Mouse (Mus musculus) thymus, postnatal 0 days (tissue): ENCODE results near the gene Slc39a3. TPM values are rescaled to one million over a fixed set of nuclear protein-coding genes. Genes with fewer than 3 reads are reported as not detected.
"Not testable (repeated sequence)": the region's sequence is repeated elsewhere in the genome, so short reads cannot be mapped to it uniquely, and the experiment has no call there.

ENCODE experiments used
- DNase-seq: peaks from one replicate; pipeline ENCODE4 v3.0.0-alpha.2; 2015; ENCODE audit warnings: low spot score
- polyA plus RNA-seq: library from polyadenylated mRNA; unstranded; fragments of >200 nt; fragmentation: Nextera tagmentation; extraction: Ambion mirVana; gene quantifications from 2 replicates; pipeline ENCODE4 v1.2.1, GENCODE M21; 2015

The Slc39a3 gene
- polyA plus RNA-seq, 1 experiment from 2014 or later, result 16.0 TPM

DNA sequence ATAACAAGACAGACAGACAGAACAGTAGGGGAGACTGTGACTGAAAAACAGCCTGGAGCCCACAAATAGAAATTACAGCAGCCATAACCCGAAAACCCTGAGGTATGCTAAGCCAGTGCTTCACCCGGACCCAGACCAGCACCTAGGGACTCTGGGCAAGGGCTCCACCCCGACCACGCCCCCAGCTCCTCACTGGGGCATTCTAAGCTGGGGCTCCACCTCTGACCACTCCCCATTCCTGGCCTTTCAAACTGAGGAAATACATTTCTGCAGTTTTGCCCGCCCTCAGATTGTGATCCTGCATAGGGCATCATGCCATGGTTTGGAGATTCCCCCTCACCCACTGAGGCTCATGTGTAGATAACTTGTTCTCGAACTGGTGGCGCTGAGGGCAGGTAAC is 30.0 kb downstream of the Slc39a3 start:
- DNase-seq, result no peak

DNA sequence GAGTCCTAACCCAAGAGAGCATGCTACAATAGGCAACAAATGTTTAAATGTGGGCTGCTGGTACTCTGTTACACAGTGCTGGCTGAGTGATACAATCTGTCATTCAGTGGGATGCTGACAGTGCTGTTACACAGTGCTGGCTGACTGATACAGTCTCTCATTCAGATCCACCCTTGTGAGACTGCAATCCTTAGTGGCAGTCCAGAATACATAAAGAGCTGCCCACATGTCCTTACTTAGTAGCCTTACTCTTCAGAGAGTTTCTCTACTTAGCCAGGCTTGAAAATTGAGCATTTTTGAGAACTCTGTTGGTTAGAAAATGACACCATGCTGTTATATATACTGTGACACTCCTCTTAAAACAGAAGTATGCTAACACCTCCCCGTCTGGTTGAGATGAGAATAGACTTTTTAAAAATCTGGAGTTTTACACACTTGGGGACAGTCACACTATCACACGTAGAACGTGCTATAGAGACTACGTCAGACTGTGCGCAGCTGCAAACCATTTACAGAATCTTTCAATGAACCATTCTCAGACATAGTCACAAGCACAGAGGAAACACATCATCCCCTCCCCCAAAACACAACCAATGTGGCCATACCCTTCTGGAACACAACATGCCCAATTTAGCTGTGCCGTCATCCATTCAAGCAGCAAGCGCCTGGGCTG is 31.1 kb downstream of the Slc39a3 start:
- no peak for DNase-seq

DNA sequence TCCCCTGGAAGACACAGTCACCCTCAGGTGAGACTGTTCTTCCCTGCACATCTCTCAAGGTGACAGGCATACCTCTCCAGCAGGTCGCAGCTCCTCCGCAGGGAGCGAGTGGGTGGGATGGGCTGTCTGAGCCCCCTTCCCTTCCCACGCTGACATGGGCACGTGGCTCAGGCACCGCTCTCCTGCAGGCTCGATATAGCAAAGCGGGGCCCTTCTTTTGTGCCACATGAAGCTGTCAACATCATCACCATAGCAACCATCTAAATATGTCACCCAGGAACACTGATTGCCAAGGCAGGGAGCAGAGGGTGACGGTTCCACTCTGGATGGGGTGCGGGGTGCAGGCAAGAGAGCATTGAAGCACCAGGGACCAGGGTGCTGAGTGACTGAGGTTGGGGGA is 36.1 kb downstream of the Slc39a3 start:
- DNase-seq, result no peak

DNA sequence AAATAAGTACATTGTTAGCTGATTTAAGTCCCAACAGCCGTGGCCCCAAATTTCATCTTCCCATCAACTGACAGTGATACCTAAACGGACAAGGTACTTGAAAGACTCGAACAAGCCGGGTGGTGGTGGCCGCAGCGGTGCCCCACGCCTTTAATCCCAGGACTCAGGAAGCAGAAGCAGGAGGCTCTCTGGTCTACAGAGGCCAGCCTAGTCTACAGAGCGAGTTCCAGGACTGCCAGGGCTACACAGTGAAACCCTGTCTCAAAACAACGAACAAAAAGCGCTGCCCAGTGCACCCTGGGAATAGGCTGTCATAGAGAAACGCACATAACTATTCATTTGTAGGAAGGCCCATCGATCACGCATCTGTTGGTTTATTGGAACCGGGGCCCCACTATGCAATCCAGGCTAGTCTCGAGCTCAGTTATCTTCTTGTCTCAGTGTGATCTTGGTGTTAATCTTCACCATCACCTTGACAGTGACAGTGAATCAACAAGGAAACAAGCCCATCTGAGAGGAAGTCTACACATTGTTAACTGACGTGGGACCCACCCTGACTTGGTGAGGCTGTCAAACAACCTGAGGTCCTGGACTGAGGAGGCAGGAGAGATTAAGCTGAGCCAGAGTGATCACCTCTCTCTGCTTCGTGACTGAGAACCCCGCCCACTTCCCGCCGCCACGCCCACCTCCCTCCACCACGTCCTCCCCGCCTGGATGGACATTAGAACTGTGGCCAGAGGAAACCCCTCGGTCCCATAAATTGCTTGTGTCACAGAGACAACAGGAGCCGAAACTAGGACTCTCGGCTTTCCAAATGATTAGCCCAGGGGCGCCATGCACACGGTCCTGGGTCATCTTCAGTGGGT is 36.8 kb downstream of the Slc39a3 start:
- no peak for DNase-seq

DNA sequence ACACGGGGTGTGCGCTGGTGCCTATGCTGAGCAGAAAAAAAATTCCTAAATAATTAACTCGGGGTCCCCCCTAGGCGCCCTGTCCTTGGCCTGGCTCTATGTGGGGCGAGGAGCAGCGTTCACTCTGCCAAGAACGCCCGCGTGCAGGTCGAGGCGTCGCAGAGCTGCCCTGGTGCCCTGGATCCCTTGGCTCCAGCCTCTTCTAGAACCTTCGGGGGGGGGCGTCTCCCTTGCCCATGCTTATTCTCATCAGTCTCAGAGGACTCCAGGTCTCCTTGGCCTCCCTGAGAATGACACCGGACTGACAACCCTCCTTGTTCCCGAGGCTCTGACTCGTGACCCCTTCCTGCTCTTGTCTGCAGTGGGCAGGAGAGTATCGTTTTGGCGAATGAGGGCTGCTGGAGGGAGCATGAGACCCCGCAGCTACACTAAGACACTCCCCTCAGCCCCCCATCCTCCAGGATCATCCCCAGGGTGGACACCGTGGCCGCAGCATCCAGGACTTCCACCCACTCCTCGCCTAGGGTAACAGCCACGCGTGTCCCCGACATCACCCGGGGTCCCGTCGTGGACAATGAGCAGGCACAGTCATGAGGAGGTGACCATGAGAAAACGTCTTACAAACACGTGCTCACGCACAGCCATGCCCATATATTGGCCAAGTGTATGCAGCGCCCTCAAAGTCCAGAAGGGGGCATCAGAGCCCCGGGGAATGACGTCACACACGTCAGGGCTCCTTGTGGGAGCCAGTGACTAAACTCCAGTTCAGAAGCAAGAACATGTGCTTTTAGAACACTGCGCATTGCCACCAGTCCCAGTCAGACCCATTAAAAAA is 37.6 kb downstream of the Slc39a3 start:
- DNase-seq, result peak; percentile 87

DNA sequence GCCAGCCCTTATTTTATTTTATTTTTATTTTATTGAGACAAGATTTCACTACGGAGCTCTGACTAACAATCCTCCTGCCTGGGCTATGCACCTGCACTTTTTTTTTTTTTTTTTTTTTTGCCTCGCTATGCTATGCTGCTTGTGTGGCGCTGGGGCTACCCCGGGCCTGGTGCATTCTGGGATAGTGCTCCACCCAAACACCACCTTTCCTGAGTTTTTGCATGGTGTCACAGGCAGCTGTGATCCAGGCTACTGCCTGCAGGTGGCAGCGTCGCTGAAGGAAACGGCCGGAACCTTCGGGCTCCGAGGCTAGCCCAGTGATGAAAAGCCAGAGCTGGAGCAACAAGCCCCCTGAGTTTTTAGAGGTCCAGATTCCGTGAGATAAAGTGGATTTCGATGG is 38.4 kb downstream of the Slc39a3 start:
- peak; percentile 76 for DNase-seq

DNA sequence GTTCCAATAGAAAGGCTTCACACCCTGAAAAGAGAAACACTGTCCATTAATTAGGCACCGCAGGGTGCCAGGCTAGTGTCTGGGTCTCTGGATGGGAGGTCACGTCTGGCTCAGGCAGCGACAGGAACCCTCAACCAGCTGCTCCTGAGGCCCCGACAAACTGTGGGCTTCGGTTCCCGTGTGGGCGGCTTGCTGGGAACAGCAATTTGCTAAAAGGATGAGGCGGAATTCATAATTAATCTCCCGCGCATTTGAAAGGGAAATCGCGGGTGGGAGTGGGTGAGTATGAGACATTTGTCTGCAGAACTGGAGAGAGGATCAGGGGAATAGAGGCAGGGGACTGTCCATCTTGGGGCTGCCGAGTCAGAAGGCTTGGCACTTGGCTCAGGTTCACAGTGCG is 39.2 kb downstream of the Slc39a3 start:
- DNase-seq, result no peak

DNA sequence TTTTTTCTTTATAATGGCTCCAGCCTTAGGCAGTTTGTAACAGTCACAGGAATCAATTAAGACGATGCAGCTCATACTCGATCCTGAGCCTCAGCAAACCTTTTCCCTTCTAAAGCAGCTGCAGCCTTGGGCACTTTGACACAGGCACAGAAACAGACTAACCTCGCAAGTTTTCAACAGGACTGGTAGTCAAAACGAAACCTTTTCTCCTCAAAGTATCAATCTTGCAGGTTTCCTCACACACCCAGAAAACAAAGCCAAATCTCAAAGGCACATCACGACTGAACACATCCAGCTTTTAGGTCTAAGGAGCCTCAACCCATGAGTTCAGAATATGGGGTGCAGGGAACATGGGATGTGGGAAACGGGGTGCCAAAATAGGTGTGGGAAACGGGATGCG is 39.9 kb downstream of the Slc39a3 start:
- no peak for DNase-seq

DNA sequence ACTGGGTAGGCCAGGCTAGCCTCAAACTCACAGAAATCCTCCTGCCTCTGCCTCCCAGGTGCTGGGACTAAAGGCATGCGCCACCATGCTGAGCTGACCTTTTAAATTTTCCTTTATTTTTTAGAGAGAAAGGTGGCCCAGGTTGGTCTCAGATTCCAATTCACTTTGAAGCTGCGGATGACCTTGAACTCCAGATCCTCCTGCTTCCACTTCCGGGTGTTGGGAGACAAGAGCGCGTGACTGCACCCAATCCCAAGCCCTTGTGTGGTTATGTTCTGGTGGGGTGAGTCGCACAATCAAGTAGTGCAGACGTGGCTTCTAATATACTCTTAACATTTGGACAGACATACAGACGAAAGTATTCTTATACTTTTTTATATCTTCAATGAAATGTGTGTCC is 40.7 kb downstream of the Slc39a3 start:
- no peak for DNase-seq

DNA sequence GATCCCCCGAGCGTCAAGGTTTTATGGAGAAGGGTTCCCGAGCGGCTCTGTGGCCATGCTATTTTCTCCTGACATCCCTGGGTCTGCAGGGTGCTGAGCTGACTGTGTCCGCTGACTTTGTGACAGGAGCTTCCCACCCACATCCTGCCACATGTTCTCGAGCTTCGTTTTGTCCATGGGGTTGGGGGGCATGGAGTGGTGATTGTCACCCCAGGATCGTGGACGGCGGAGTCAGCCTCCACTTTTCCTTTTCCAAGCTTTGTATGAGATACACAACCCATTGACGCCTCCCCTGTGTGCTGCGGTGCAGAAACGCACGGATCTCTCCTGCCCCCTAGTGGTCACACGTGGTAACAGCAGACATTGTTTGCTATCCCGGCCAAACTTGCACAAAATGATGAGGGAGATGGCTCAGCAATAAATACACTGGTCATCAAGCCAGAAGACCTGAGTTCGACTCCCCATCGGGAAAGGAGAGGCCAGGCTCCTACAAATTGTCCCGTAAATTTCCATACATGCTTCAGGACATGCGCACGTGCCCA is 42.1 kb downstream of the Slc39a3 start:
- DNase-seq, result peak; percentile 79

DNA sequence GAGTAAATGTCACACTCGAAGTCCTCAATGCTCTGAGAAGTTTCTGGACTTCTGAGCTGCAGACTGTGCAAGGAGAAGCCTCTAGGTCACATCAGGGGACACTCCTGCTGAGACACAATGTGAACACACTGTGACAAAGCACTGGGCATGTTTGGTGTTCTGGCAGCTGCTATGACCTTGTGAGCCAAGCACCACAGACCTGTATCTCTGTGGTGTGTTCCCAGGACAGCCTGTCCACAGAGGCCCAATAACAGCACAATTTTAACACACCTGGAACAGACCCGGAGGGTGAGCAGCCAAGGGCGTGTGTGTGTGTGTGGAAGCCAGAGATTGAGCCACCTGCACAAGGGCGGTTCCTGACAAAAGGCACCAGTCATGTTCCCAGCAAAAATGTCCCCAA is 42.6 kb downstream of the Slc39a3 start:
- no peak for DNase-seq

DNA sequence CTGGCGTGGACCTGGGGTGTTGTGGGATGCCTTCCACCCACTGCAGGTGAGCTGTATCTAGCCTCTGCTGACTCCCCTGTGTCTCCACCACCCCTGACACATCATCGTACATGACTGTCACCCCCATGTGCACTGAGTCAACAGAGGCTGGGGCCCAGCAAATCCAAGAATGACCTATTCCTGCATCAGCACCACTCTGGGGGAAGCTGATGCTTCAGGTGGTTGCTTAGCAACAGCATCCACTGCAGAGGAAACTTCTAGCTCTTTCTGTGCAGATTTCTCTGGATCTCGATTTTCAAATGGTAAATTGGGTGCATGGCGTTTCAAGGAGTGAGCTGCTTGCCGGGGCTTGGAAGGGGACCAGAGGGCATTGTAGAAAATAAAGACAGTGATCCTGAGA is 44.0 kb downstream of the Slc39a3 start:
- DNase-seq, result no peak

DNA sequence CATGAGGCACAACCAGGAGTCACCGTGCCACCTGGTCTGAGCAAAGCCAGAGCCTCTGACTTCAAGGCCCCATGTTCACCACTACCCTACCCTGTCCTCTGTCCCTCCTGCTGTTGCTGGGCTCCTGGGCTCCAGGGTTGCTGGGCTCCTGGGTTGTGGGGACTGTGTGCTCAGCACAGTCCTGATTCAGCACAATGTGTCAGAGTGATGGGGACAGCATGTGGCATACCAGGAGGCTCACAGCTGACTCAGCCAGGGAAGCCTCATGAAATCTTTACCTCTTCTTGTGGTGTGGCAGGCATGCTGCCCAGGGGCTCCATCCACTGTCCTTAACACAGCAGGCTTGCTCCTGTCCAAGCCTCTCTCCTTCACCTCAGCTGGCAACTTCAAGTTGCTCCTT is 45.3 kb downstream of the Slc39a3 start:
- no peak for DNase-seq

DNA sequence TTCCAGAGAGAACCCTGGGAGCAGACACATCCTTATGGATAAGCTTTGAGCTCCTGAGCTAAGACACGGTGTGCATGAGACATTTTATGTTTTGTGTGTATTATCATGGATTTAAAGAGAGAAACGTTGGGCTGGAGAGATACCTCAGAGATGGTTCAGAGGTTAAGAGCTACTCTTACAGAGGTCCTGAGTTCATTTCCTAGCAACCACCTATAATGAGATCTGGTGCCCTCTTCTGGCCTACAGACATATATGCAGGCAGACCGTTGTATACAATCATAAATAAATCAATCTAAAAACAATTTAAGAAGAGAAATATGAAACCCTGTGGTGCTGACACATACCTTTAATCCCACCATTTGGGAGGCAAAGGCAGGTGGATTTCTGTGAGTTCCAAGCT is 46.2 kb downstream of the Slc39a3 start:
- peak; percentile 63 for DNase-seq

DNA sequence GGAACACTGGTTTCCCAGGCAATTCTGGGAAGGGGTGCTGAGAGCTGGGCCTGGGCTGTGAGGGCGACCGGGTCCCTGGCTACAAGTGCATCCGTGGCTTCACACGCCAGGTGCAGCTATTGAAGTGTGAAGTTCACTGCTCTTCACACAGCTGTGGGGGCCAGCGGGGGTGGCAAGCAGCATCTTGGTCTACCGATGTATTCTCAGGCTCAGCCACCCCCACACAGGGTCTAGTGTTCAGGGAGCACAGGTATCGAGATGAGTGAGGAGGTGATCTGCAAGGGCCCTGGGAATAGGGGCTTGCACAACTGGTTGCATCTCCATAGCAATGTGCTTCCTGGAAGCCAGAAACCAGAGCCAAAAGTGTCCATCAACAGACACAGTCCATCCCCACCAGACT is 46.8 kb downstream of the Slc39a3 start:
- DNase-seq, result peak; percentile 56

DNA sequence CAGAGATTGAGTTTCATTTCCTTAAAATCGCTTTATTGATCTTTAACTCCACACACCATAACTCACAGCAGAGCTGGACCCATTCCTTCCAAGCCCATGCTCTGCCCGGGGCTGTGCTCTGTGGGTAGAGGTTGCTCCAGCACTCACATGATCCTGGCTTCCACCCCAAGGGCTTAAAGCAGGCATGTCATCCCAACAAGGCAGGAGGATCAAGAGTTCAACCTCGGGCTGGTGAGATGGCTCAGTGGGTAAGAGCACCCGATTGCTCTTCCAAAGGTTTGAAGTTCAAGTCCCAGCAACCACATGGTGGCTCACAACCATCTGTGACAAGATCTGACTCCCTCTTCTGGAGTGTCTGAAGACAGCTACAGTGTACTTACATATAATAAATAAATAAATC is 47.4 kb downstream of the Slc39a3 start:
- DNase-seq, result not testable (repeated sequence)

DNA sequence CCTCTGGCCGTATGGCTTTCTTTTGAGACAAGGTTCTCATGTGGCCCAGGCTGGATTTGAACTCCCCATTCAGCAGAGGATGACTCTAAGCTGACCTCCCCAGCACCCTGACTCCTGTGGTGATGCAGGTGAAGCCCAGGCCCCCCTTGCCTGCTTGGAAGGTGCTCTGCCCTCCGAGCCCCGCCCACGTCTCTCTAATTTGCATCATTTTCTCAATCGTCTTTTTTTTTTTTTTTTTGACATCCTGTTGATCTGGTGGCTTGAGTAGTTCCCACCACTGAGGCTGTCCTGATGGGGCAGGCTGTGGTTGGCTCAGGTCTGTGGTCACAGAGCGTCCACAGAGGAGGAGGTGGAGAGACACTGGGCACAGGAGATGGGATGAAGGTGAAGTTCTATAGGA is 47.8 kb downstream of the Slc39a3 start:
- DNase-seq, result no peak

DNA sequence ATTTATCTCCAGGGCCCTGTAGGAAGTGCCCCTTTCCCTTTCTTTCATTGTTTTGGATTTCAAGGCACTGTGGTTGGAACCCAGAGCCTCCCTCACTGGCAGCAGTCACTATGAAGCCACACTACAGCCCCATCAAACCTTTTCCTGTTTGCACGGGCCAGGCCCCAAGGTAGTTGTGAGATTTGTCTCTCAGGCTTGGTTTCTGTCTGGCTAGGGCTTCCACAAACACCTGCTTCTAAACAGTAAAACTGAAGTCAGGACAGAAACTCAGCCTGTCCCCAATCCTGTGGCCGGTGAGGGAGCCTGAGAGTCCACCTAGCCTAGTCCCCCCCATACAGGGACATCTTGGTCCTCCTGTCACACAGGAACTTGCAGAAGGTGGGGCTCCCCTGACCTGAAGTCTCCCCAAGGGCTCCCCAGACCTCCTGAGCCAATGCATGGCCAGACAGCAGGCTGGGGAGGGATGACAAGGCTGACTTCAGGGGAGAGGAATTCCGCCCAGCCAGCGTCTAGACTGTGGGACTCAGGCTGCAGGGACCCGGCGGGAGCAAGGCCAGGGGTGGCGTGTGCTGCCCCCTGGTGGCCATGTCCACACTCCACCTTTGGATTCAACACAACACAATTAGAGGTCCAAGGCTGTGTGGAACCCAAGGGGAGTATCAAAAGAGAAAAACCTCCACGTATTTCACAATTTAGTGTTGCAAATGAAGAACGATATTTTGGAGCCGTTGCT is 49.4 kb downstream of the Slc39a3 start:
- DNase-seq, result peak; percentile 81

DNA sequence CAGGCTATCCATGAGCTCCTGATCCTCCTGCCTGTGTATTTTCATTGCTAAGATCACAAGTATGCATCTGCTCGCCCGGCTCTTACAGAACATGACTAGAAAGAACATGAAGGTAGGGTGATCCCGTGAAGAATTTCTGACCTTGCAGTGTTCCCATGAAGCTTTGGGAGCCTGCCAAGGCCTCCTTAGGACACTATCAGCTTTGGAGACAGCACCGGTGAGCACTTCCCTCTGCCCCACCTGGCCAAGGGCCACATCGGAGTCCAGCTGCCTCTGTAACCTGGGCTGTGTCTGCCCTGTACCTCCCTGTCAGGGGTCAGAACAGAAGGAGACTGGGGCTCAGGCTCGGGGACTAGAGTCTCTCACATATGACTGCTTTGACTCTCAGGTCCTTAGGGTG is 50.5 kb downstream of the Slc39a3 start:
- DNase-seq, result no peak

DNA sequence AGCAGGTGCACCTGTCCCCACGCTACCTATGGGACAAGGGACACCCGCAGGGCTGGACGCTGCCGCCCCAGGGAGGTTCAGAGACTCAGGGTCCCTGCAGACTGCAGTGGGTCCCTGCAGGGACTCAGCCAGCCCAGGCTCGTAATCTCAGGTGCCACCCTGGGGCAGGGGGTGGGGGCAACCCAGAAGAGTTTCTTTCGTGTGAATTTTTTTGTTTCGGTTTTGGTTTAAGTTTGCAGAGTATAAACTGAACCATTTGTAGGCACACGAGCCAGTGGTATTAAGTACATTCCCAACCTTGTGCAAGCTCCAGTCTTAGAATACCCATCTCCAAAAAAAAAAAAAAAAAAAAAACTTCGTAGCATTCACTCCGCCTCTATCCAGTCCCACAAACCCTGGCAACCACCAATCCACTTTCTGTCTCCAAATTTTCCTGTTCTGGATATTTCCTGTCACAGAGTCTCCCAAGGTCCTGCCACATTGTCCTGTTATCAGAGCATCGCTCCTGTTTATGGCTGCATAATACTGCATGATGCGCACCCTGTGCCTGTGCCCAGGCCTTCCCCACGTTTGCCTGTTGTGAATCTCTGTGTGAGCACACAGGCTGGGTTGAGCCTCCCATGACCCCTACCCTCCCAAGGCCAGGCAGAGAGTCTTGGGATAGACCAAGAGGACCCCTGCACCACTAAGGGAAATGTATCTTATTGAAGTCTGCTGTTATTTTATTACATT is 51.1 kb downstream of the Slc39a3 start:
- DNase-seq, result peak; percentile 28
